Mouse (Mus musculus) large intestine, adult 2 months (tissue): Measurements from ENCODE around the gene Bcl2l1. TPM values are rescaled to one million over a fixed set of nuclear protein-coding genes. Genes with fewer than 3 reads are reported as not detected.

Experiments used
- DNase-seq: peaks from one replicate; pipeline ENCODE4 v3.0.0-alpha.2; 2012; ENCODE audit warnings: low read depth, low spot score
- WGBS: fragments of 180-500 bp; shearing (Covaris S2); methylation state at CpG from one replicate; pipeline ENCODE4 v1.1.7; 2018; 5-methylcytosine and 5-hydroxymethylcytosine counted together
- polyA plus RNA-seq: library from polyadenylated mRNA; depleted of rRNA; stranded (reverse); fragments of >200 nt; gene quantifications from 2 replicates; pipeline ENCODE4 v1.2.3, GENCODE M21; 2012

Gene Bcl2l1
- polyA plus RNA-seq, 1 experiment: 43.6 TPM

GRCm38 (mm10) chr2:152781031-152781711 is 50.4 kb downstream of the Bcl2l1 start:
- no peak for DNase-seq
- 85% methylated on average over 3 of the region's 3 CpGs for WGBS

GRCm38 (mm10) chr2:152780466-152780865 is 51.1 kb downstream of the Bcl2l1 start:
- DNase-seq: no peak
- 90% methylated on average over 2 of the region's 2 CpGs for WGBS

DNA sequence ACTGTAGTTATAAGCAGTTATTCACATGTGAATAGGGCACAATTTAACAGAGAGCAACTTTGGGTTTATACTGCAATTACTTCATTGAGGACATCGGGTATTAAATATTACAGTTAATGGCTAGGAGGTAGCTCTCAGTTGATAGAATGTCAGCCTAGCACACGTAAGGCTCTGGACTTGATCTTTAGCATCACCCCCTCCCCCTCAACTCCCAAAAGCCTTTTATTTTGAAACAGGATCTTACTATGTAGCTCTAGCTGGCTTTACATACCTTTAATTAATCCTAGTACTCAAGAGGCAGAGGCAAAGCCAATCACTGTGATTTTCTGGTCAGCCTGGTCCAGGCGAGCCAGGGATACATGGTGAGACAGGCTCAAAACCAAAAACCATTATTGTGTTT is 54.4 kb downstream of the Bcl2l1 start:
- no peak for DNase-seq
- WGBS: 95% methylated on average over 3 of the region's 3 CpGs

- 77% methylated on average over 2 of the region's 2 CpGs for WGBS
- no peak for DNase-seq
Measured at GRCm38 (mm10) chr2:152776435-152776834, 55.1 kb downstream of the Bcl2l1 start.

DNA sequence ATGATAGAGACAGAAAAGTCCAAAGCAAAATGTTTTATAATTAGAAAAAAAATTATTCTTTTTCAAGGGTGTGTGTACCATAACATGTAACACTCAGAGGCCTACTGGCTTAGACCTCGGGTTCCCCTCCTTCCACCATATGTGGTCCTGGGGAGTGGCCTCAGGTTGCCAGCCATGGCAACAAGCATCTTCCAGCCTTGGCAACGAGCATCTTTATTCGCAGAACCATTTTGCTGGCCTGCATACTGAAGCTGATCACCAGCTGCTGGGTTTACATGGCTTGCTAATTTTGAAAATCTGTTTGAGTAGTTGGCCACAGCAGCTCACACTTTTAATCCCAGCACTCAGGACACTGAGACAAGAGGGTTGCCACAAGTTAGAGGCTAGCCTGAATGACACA is 55.5 kb downstream of the Bcl2l1 start:
- 81% methylated on average over 3 of the region's 3 CpGs for WGBS
- DNase-seq: no peak

DNA sequence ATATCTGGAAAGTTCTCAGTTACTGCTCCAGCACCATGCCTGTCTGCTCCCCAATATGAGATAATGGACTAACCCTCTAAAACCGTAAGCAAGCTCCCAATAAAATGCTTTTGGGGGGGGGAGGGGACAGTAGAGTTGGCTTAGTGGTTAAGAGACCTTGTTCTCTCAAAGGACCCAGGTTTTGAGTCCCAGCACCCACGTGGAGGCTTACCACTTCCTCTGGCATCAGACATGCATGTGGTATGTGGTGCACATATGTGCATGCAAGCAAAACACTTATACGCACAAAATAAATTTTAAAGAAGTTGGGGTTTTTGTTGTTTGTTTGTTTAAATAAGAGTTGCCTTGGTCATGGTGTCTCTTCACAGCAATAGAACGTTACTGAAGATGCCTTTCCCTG is 56.2 kb downstream of the Bcl2l1 start:
- WGBS: 74% methylated on average over 4 of the region's 4 CpGs
- DNase-seq: no peak

- WGBS: 30% methylated on average over 1 of the region's 1 CpGs
Measured at GRCm38 (mm10) chr2:152772231-152772630, 59.3 kb downstream of the Bcl2l1 start.

DNA sequence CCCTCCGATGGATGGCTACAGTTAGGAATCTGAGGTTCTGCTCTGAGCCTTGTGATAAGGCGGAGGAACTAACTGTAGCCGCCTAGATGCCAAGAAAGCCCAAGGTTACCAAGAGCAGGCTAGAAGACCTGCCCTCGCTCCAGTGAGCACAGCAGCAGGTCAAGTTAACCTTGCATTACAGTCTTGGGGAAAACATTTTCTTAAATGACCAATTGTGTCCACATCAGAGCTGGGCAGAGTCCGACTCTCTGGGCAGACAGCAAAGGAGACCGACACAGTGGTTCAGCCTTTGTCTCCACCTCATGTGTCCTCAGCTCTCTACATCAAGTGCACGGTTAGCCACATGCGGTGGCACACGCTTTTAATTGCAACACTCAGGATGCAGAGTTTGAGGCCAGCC is 60.0 kb downstream of the Bcl2l1 start:
- no peak for DNase-seq
- 87% methylated on average over 9 of the region's 9 CpGs for WGBS

More at GRCm38 (mm10) chr2:152772231-152772630, 59.3 kb downstream of the Bcl2l1 start:
- no peak for DNase-seq

GRCm38 (mm10) chr2:152769677-152770076 is 61.9 kb downstream of the Bcl2l1 start:
- 61% methylated on average over 7 of the region's 7 CpGs for WGBS

GRCm38 (mm10) chr2:152767618-152768271 is 63.8 kb downstream of the Bcl2l1 start:
- DNase-seq: peak; percentile 54
- WGBS: 43% methylated on average over 12 of the region's 12 CpGs

More at GRCm38 (mm10) chr2:152769677-152770076, 61.9 kb downstream of the Bcl2l1 start:
- DNase-seq: no peak

- WGBS: 20% methylated on average over 25 of the region's 25 CpGs
- DNase-seq: peak; percentile 48
Measured at GRCm38 (mm10) chr2:152766387-152767123, 65.0 kb downstream of the Bcl2l1 start.

DNA sequence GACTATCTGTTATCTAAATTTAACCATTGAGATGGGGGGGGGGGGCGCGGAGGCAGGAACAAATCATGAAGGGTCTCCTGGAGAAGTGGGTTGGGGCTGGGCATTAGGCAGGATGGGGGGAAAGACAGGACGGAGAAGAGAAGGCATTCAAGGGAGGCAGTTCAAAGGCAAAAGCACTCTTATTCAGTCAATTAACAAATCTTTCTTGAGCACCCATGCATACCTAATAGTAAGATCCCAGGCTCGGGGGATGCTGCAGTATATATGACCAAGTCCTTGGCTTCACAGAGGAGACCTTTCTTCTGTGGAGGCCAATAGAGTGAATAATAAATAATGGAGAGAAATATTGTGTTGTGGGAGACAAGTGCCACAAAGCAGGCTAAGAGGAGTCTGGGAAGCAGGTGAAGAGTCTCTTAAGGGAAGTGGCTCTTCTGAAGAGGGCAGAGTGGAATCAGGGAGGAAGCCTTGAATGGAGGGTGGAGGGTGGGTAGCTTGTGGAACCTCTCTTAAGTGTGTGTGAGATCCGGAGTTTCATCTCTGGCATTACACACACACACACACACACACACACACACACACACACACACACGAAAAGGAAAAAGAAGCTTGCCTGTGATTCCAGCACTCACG is 66.4 kb downstream of the Bcl2l1 start:
- DNase-seq: no peak
- WGBS: 46% methylated on average over 7 of the region's 7 CpGs

DNA sequence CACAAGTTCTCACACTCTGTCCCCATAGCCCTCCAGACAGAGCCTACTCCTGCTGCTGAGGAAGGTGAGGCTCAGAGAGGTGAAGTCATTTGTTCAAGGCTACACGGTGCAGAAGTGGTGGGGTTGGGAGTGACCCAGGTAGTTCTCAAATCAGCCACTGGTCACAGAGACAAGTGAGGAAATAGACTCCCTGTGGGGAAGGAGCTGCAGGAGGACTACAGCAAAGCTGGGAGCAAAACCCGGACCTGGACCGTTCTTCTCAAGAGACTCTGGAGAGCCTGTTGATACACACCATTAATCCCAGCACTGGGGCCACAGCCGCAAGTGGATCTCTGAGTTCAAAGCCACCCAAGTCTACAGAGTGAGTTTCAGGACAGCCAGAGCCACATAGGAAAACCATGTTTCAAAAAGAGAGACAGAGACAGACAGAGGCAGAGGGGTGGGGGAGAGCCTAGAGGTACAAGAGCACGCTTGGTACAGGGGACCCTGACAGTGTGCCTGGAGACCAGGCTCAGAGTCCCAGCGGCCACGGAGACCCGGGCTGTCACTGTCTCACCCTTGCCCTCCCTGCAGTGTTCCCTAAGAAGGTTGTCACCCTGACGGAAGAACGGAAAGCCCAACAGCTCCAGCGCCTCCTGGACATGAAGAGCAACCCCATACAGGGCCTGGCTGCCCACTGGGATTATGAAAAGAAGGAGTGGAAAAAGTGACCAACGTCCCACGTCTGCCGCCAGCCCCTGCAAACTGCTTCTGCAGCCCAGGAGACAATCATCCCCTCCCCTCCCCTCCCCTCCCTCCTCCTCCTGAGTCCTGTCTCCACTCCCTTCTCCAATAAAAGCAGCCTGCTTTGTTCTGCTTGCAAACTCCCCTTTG is 67.1 kb downstream of the Bcl2l1 start:
- WGBS: 19% methylated on average over 14 of the region's 14 CpGs
- DNase-seq: no peak

GRCm38 (mm10) chr2:152763310-152763709 is 68.2 kb downstream of the Bcl2l1 start:
- no peak for DNase-seq
- WGBS: 67% methylated on average over 6 of the region's 6 CpGs

DNA sequence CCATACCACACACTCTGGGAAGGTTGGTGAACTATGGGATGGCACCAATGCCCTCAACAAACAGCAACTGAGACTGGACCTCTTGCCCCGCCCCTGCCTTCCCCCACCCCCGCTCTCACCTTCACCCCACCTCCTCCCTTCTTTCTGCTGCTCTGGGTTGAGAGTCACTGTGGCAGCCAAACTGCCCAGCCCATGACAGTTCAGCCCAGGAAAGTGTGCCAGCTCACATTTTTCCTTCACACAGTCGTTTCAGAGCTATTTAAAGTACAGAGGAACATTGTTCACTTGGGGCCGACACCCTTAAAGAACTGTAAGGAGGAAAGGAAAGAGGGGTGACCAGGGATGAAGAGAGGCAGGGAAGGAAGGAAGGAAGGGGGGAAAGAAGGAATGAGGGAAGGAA is 73.2 kb downstream of the Bcl2l1 start:
- no peak for DNase-seq
- WGBS: 22% methylated on average over 4 of the region's 4 CpGs

- DNase-seq: no peak
- WGBS: 55% methylated on average over 2 of the region's 2 CpGs
Measured at GRCm38 (mm10) chr2:152757478-152757877, 74.0 kb downstream of the Bcl2l1 start.

DNA sequence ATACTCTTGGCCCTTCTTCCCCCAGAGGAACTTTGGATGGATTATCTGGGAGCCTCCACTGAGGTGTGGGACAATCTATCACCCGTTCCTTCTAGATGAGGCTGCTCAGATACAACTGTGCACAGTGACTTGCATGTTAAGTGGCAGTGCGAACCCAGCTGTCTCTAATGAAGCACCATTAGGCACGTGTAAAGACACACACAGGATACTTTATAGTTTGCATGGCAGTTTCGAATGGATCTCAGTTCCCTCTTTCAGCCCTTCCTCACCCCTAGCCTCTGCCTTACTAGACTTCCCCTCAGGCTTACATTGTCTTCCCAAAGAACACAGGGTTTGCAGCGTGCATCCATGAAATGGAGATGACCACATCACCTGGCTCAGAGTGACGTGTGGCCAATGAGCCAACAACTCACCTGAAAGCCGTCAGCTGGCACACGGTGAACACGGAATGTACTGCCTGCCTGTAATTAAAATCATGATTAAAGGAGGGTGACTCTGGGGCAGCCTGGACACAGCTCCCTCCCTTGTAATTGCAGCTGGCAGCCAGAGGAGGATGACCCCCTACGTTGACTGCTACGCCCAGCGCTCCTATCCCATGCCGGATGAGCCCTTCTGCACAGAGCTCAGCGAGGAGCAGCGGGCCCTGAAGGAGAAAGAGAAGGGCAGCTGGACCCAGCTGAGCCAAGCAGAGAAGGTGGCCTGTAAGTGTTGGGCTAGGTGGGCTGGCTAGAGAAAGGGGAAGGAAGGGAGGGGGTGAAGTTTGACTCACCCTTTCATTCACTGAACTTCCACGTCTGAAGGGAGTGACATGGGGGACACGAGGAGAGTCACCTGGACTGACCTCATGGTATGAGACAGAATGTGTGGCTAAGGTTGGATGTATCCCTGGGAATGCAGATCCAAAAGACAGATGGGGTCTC is 74.8 kb downstream of the Bcl2l1 start:
- DNase-seq: no peak
- 85% methylated on average over 17 of the region's 17 CpGs for WGBS
